Mouse (Mus musculus) skeletal muscle tissue, adult 2 months (tissue): ENCODE measurements around the gene Kcnj10.

Experiments used
- DNase-seq: peaks from one replicate; pipeline ENCODE4 v3.0.0-alpha.2; 2012; ENCODE audit warnings: low read depth, low spot score

Kcnj10 gene

DNA sequence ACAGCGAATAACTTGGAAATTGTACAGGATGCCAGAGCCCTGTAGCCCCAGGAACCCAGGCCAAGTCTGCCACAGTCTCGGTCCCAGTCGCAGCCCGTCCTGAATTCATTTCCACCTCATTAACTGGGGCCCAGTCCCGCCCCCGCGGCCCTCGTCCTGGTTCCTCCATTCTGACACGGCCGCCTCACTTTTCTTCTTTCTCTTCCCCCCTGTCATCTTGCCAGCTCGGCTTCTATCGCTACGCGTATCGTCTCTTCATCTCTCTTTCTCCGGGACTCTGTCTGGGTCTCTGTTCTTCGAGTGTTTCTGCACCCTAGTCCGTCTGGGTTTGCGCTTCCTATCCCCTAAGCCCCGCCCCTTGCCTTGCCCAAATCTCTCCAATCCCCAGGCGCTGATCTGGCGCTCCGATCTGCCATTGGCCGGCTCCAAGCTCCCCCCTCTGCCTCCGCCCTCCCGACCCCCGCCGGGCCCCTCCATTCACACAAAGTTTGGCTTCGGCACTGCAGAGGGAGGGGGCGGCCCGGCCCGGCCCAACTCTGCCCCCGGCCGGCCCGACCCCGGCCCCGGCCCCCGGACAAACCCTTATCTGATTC is at the start of gene Kcnj10:
Gene Kcnj10, plus strand, starts transcription at position 482 of the 593 bp plus-strand sequence.
- no peak for DNase-seq

DNA sequence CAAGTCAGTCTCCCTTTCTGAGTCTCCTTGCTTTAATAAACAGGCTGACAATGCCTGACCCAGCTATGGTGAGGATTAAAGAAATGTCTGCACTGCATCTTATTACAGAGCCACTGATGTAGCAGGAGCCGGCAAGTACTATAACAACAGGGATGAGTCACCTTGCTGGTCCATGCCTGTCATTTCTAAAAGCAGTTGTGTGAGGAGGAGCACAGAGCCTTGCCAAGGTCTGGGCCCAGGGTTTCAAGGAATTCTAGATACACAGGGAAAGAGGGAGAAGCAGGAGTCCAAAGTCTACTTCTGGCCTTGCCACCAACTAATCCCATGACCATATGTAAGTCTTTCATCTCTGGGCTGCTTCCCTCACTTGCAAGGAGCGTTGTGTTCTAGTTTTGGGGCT is 48.1 kb upstream of the Kcnj10 start:
- no peak for DNase-seq

DNA sequence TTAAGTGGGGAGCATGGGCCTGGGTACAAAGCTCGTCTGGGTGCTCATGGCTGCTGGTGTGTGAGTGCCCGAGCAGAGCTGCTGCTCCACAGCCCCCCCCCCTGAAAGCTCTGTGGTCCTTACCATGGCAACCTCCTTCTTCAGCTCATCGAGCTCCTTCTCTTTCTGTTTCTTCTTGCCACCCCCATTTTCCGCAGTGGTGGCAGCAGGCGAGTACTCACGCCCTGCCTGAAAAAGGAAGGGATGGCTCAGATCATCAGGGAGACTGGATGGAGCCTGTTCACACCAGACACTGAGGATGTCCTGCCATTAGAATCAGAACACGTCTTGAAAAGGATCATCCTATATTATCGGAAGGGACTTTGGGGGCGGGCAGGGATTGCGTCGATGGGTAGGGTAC is 47.6 kb upstream of the Kcnj10 start:
- no peak for DNase-seq

DNA sequence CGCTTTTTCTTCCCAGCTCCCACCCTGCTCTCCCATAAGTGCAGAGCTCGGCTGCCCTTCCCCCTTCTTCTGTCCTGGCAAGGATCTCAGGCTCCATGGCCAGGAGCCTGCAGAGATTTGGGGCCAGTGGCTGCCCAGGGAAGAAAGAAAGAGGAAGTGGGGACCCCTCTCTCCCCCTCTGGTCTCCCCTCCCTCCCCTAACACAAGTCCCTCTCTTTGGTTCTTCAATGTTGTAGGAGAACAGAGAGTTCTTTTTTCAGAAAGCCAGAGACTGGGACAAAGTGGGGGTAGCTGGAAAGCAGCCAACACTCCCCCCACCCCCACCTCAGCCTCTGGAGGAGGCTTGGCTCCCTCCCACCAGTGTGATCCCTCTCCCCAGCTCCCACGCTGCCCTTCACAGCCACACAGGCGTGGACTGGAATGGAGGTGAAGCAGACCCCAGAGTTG is 45.2 kb upstream of the Kcnj10 start:
- no peak for DNase-seq

DNA sequence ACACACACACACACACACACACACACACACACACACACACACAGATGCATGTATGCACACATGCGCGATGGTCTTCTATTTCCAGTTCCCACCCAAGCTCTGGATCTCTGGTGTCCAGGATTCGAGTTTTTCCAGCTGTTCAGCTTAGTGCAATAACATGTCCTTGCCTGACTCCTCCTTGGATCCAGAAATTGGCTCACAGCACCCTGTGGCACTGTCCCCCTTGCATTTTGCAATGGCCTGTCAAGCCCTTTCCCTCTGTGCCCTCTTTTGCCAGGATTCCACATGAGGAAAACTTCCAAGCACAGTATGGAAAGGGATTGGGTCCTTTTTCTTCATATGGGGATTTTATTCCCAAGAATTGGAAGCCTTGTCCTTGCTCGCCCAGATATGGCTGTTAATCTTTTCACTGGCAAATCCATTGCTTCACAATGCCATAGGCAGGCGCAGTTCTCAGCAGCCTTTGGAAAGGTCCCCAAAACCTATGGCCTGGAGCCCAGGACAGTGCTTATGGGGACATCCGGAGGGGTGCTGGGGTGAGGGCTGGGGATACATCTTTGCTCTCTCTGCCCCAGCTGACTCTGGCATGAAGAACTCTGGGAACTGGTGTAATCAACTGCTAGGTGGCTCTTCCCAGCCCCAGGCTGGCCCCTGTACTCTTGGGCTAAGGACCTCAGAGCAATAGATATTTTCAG is 44.0 kb upstream of the Kcnj10 start:
- peak; percentile 82 for DNase-seq

DNA sequence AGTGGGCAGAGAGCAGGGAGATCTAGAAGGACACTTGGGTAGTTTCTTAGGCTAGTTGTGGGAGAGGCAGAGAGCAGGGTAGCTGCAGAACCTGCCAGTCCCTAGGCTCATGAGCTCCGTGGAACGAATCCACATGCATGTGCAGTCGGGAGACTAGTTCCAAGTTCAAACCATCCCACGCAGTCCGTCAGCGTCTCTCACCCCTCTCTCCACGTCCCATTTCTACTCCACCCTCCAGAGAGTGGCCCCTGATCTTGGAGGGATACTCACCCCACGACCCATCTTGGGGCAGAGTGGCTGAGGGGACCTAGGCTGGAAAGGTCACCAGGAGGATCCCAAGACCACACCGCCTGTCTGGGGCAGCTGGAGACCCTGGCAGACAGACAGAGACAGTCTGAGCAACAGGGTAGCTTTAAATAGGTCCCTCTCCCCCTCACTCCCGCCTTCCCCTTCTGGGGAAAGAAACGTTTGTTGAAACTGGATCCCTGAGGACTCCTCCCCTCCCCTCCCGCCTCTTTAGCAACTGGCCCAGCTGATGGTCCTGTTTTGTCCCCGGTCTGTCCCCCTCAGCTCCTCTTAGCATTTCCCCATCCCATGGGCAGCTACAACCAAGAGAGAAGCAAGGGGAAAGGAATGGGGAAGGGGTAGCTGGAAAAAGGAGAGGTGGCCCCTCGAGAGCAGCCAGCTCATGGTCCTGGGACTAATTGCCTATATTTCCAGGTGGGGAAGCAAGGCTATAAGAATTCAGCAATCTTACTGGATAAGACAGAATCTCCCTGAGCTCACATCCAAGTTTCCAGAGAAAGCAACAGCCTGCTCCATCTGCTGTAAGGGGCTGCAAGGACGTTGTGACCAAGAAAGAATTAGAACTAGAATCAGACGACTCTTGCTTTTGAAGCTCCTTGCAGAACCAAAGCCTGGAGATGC is 43.1 kb upstream of the Kcnj10 start, which contains the start of gene Atp1a2:
Gene Atp1a2, minus strand, starts transcription at position 454 of the 927 bp plus-strand sequence.
- peak; percentile 92 for DNase-seq

DNA sequence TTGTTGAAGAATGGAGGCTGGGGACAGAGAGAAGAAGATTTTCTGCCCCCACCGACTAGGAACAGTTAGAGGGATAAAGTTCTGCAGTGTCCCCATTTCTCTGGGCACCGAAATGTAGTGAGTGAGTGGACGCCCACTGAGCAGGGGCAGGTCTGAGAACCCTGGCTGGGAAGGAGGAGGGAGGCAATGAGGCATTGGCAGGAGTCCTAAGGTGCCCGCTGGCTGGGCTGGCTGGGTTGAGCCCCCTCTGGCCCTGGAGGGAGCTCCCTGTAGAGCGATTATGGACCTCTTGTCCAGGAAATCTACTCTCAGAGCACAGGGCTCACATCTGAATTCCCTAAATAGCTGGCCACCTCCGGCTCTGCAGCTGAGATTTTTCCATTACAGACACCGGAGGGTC is 41.5 kb upstream of the Kcnj10 start:
- DNase-seq = no peak

DNA sequence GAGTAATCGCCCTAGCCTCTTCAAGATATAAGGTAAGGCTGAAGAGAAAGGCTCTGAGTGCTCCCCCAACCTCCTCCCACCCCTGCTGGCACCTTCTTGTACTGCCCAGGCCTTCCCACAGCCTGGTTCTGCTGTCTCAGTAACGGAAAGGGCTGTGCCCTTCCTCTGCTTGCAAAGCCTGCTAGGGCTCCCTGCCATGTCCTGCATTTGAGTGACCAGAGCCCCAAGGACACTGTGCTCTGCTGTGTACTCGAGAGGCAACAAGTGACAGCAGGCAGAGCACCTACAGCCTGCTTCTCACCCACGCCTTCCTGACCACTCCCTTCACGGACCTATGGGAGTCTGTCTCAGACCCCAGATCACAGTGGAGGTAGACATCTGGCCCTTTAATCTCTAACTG is 40.8 kb upstream of the Kcnj10 start:
- DNase-seq = peak; percentile 85

DNA sequence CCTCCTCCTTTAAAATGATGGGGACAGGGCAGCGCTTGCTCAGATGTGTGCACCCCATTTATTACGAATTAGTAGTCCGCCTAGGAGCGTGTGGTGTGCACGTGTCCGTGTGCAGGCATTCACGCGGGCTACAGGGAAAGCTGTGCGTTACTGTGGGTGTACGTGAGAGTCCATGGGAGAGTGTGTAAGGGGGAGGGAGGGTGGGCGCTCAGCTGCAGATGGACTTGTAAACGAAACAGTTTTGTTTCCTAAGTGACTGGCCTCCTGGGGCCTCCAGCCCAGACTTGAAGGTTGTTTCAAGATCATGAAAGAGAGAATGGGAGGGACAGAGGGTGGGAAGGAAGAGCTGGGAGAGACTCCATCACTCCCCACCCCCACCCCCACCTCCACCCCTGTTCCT is 39.8 kb upstream of the Kcnj10 start:
- no peak for DNase-seq

DNA sequence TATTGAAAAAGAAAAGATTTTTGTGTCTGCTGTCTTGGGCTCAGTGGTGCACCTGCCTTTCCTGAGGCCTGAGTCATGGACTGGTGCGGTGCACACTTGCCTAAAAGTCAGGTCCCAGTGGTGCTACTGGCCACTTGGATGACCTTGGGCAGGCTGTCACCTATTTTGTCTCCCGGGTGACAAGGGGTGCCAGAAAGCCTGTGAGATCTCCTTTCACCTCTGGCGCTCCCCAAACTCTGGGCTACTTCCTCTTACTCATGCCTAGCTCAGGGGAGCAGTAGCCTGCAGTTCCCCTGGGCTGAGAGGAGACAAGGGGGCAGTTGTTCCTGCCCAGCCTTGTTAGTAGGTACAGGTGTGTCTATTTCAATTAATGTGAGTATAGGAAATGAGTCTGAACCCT is 38.7 kb upstream of the Kcnj10 start:
- DNase-seq = no peak

DNA sequence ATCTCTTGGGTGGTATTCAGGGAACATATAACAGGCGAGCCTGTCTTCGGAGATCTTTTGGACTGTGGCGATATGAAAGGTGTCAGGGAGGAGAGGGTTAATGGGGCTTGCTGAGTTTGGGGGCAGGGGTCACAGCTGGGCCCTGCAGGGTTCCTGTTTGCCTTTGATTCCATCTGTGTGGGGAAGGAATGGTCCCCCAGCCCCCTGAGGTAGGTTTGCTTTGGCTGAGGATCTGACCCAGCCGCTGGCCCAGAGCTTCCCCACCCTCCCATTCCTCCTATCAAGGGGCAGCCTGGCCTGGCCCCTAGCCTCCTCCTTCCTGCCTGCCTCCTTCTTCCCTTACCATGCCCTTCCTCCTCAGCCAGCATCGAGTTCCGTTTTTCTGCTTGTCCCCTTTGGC is 38.2 kb upstream of the Kcnj10 start:
- no peak for DNase-seq

DNA sequence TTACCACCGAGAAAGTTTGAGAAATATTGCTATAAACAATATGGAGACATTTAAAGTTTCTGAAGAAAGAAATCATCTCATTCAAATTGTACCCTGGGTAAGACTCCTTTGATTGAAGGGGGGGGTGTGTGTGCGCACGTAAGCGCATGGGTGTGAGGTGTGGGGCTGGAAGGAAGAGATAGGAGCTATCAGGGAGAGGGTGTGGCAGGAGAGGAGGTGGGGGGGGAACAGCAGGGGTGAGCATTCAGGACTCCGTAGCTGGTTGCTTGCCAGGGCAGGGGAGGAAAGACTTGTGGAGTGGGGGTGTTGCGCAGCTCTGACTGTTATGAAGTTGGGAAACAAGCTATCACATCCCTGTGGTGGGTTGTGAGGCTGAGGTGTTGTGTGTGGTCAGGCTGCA is 36.6 kb upstream of the Kcnj10 start:
- no peak for DNase-seq

DNA sequence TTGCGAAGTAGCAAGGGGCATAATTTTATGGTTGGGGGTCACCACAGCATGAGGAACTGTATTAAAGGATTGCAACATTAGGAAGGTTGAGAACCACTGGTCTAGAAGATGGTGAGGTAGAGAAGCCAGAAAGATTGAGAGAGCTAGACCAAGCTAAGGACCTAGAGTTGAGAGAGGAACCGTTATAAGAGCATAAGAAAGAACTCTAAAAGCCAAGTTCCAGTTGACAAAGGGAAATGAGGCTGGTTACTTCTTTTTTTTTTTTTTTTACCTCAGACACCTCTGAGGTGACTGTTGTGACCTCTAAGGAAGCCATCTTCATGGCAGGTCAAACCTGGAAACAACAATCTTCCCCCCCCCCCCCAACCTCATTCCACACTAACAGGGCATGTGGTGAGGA is 35.9 kb upstream of the Kcnj10 start:
- no peak for DNase-seq

DNA sequence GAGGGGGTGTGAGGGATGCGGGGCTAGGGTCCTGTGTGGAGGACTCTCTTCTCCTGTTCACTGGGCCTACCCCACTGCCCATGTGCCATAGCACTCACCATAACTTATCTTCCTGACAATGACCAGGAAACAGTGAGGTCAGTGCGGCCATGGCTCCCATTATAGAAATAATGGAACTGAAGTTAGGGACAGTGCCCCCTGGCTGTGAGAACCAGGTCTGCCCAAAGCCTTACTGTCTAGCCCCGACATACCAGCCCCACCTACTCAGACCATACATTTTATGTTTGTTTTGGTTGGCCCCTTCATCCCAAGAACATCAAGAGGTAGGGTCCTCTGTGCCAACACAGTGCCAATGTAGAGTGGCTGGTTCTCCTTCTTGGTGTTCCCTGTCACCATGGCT is 35.4 kb upstream of the Kcnj10 start:
- DNase-seq = no peak

DNA sequence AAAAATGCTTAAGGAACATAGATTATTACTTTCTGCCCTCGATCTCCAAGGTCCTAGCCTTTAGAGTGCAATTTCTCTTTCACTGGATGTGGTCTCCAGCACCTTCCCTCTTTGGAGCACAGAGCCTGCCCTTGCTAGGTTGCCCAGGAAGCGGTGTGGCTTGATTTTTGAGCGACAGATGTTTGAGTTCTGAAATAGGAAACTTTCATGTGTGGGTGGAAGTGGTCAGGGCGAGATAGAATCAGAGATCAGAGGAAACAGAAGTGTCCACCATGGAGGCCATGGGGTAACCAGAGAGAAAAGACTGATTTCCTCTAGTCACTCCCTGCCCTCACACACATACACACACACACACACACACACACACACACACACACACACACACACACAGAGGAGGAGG is 34.8 kb upstream of the Kcnj10 start:
- DNase-seq = no peak

DNA sequence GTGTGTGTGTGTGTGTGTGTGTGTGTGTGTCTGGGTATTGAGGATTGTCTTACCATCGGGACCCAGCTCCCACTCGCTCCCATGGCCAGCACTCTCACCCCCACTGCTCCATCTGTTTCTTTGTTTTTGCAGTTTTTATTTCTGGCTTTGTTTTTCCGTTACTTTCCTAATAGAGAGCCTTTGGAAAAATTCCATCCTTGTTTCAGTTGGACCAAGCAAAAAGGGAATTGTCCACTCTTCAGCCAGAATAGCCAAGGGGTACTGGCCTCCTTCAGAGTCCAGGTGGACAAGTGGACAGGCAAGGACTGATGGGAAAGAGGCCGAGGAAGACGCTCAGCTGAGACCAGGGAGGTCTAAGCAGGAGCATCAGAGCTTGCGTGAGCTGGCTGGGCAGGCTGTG is 34.1 kb upstream of the Kcnj10 start:
- DNase-seq = no peak

DNA sequence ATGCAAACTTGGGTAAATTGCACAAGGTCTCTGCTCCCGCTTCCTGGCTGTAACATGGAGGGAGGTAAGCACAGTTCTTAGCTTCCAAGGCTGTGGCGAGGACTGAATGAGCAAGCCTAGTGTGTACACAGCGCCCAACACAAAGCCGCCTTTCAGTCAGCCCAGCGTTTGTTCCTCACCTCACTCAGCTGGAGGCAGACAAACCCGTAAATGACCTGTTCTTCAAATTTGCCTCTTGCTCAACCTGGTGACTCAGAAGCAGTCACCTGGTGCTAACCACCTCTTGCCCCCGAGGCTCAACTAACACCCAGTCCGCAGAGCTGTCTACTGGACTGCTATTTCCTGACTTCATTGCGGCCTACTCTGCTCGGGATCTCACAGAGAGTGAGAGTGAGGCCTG is 33.1 kb upstream of the Kcnj10 start:
- DNase-seq = no peak

DNA sequence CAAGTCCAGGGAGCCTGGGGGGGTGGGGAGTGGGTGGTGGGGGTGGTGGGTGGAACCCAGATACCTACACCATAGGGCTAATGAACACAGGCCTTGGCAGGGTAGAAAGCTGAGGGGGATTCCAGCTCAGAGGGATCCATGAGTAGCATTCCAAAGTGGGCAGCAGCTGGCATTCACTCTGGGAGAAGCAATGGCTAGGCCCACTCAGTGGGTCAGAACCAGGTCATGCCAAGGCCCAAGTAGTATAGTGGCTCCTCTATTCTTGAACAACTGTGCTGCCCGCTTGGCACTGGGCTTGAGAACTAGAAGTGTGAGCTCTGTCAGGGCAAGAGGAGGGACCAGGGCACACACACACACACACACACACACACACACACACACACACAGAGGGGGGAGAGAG is 32.6 kb upstream of the Kcnj10 start:
- no peak for DNase-seq

DNA sequence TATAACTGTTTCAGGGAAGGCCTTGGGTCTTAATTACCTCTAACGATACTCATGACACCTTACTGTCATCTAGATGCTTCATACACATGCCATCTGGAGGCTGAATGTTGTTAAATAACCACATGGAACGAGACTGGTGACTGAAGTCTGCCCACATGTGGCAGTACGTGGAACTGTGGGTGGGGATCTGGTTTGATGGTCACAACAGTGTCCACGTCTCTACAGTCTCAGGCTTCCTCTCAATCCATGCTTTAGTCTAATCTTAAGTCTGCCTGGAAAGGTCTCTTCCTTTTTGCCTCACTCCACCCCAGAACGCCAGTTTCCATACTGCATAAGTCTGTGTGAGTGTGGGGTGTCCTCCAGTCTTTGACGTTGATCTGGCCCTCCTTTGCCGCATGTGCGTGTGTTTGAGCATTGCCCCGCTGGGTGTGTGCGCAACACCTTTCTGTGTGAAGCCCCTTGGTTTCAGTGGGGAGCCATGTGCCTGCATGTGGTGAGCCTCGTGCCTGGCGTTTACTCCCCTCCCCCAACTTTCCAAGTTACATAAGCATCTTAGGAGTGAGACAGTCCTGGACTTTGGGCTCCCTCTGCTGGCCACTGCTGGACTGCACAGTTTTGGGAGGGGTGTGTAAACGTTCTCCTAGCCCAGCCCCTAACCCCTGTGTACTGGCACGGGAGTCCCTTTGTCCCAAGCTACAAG is 31.2 kb upstream of the Kcnj10 start:
- DNase-seq = peak; percentile 95

DNA sequence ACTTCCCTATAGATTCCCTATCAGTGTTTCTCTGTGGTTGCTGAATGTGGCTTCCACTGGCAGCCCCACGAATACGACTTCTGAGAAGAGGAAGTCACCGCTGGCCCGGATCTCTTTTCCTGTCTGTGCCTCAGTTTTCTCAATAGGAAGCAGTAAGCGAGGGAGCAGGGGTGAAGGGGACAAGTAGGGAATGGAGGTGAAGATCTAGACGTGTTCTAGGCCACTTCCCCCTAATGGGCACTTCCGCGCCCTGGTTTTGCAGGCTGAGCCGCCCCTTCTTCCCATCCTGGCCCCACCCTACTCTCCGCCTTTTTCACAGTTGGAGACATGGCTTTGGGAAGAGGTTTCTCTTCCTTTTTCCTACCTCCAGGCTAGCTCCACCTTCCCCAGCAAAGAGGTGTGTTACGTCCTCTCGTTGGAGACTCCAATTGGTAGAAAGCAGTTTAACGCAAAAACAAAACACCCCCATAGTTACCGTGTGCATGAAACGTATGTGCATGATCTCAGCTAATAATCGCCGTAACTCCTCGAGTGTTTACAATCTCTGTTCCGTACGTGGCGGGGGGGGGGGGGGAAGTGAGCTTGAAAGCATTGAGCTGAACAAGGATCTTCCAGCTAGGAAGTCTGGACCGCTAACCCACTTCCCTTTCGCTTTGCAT is 29.6 kb upstream of the Kcnj10 start:
- DNase-seq = peak; percentile 69
